Comparison of ENCODE assay signal across 34 mouse cellular contexts in genomic region chr6:61334466-61334865, GRCm38 (mm10).
"Had no signal": no experiment of that assay in that cellular context is flagged by ENCODE, and none has a peak within 500 bp of the region (broad histone marks: within the 10 kb centered on the region; RNA-seq: fewer than 3 reads in every experiment).

No protein-coding gene starts in this region.

- H3K4me1 ChIP-seq: heart, embryonic 10.5 days; heart, embryonic 12.5 days; heart, embryonic 13.5 days; heart, embryonic 15.5 days; hindbrain, embryonic 10.5 days; intestine, embryonic 15.5 days; kidney, embryonic 15.5 days had no signal

- DNase-seq: heart, postnatal 10 days; heart, postnatal 14 days; heart, postnatal 36 days; heart, postnatal 4 days; kidney, adult 11 months; kidney, adult 18-20 months; kidney, adult 2 months; kidney, adult 8-10 months; kidney, adult 9 months; kidney, postnatal 10 days; kidney, postnatal 14 days; kidney, postnatal 25 days; kidney, postnatal 36 days; kidney, postnatal 4 days; layer of hippocampus, adult 9-11 months; layer of hippocampus, postnatal 36 days had no signal

- H3K27me3 ChIP-seq: heart, embryonic 12.5 days; heart, embryonic 13.5 days; heart, embryonic 15.5 days; hindbrain, embryonic 12.5 days; hindbrain, embryonic 13.5 days; hindbrain, embryonic 15.5 days; intestine, embryonic 15.5 days; kidney, embryonic 15.5 days had no signal

- H3K9ac ChIP-seq: heart, embryonic 12.5 days; heart, embryonic 13.5 days; heart, embryonic 15.5 days; hindbrain, embryonic 12.5 days; hindbrain, embryonic 13.5 days; hindbrain, embryonic 14.5 days; hindbrain, embryonic 15.5 days; intestine, embryonic 15.5 days; kidney, embryonic 15.5 days had no signal

- H3K9me3 ChIP-seq: heart, embryonic 10.5 days; heart, embryonic 12.5 days; heart, embryonic 13.5 days; heart, embryonic 15.5 days; hindbrain, embryonic 10.5 days; hindbrain, embryonic 12.5 days; hindbrain, embryonic 13.5 days; hindbrain, embryonic 15.5 days; intestine, embryonic 15.5 days; kidney, embryonic 15.5 days had no signal

- H3K27ac ChIP-seq: heart, embryonic 10.5 days; heart, embryonic 13.5 days; heart, embryonic 15.5 days; hindbrain, embryonic 10.5 days; hindbrain, embryonic 12.5 days; hindbrain, embryonic 13.5 days; hindbrain, embryonic 14.5 days; hindbrain, embryonic 15.5 days; intestine, embryonic 15.5 days; kidney, embryonic 15.5 days; kidney, postnatal 0 days; layer of hippocampus, adult 2 months; left cerebral cortex, adult 2 months had no signal

- ATAC-seq: inflammation-experienced regulatory T-cells, adult 6 months; intestine, embryonic 15.5 days; intestine, embryonic 16.5 days; intestine, postnatal 0 days had no signal

- H3K4me2 ChIP-seq: heart, embryonic 11.5 days; heart, embryonic 12.5 days; heart, embryonic 13.5 days; heart, embryonic 15.5 days; hindbrain, embryonic 12.5 days; hindbrain, embryonic 13.5 days; hindbrain, embryonic 14.5 days; hindbrain, embryonic 15.5 days; intestine, embryonic 15.5 days; kidney, embryonic 15.5 days had no signal

- H3K4me3 ChIP-seq: heart, embryonic 10.5 days; heart, embryonic 12.5 days; heart, embryonic 13.5 days; heart, embryonic 15.5 days; hindbrain, embryonic 10.5 days; hindbrain, embryonic 12.5 days; hindbrain, embryonic 13.5 days; hindbrain, embryonic 15.5 days; intestine, embryonic 15.5 days; kidney, embryonic 15.5 days; layer of hippocampus, adult 2 months; left cerebral cortex, adult 2 months had no signal

- H3K36me3 ChIP-seq: heart, embryonic 10.5 days; heart, embryonic 12.5 days; heart, embryonic 13.5 days; heart, embryonic 15.5 days; hindbrain, embryonic 10.5 days; hindbrain, embryonic 12.5 days; hindbrain, embryonic 13.5 days; hindbrain, embryonic 15.5 days; intestine, embryonic 15.5 days; kidney, embryonic 15.5 days had no signal
